Mouse (Mus musculus) megakaryocyte, adult 5-6 weeks (primary cell): ENCODE measurements around the gene Larp6. TPM values are rescaled to one million over a fixed set of nuclear protein-coding genes. Genes with fewer than 3 reads are reported as not detected.
A peak's percentile ranks its signal among the peaks of the same experiment; 100 is the strongest.

Source experiments
- ATAC-seq: 2 replicates; pipeline ENCODE4 v1.8.0; 2016; ENCODE audit warnings: mild to moderate bottlenecking, inconsistent platforms; ENCODE audit not compliant: poor library complexity, severe bottlenecking
- total RNA-seq, 2 experiments: library from RNA; stranded (forward) in 1 of 2; stranded (reverse) in 1 of 2; fragments of 153-499, 151-499 nt in 1 of 2; fragments of 221-1000, 200-1000 nt in 1 of 2; gene quantifications; 2 replicates each; pipeline versions ENCODE4 v1.2.3 to v1.2.4; 2015 to 2017

Gene Larp6
- total RNA-seq (2015) = not detected in 2 replicates
- 0.33 TPM in 1 of 2 replicates, not detected in the other for total RNA-seq (2017)

GRCm38 (mm10) chr9:60712771-60713541 is at the start of gene Larp6:
TSS of gene Larp6 (plus strand) at chr9:60712989.
- ATAC-seq = no peak

DNA sequence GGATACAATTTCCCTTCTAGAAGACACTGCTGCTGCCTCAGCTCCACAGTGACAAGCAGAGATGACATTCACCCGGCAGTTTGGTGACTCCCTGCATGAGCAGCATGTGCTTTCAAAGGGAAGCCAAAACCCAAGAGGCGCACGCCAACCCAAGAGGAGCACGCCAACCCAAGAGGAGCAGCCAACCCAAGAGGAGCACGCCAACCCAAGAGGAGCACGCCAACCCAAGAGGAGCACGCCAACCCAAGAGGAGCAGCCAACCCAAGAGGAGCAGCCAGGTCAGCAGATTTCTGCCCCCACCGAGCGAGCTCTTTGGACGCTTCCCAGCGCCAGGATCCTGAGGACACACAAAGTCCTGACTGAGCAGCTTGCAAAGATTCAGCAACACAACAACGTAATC is 48.4 kb upstream of the Larp6 start:
- ATAC-seq = no peak

- ATAC-seq = no peak
Measured at GRCm38 (mm10) chr9:60664866-60665265, 47.9 kb upstream of the Larp6 start.

- ATAC-seq = no peak
Measured at GRCm38 (mm10) chr9:60665535-60665934, 47.3 kb upstream of the Larp6 start.

DNA sequence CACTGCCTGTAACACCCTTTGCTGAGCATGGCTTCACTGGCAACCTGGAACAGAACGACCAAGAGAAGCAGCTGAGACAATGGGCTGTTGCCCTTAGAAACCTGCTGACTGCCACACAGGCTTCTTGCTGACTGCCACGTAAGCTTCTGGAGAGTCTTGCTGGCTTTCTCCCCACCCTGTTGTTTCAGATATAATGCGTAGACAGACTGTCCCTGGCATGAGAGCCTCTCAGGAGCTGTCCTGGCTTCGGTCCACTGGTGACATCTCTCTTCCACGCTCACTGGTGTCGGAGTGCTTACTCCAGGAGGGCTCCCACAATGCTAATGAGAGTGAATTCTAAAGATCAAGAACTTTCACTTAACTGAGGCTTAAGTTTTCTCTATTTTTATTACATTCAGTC is 43.9 kb upstream of the Larp6 start:
- no peak for ATAC-seq

- no peak for ATAC-seq
Measured at GRCm38 (mm10) chr9:60672568-60672967, 40.2 kb upstream of the Larp6 start.

DNA sequence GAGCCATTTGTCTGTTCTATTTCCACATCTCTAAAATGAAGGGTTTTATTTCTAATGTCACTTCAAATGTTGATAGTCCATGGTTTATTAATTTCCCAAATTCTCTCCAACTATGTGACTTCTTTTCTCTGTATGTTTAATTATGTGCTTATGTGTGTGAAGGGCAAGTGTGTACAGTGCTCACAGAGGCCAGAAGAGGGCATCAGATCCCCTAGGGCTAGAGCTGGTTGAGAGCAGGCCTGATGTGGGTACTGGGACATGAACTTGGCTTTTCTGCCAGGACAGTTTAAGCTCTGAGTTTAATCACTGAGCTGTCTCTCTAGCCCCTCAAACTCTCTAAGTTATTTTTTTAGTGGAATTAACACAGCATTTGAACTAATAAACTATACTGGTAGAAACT is 38.0 kb upstream of the Larp6 start:
- ATAC-seq = no peak

GRCm38 (mm10) chr9:60676429-60676828 is 36.4 kb upstream of the Larp6 start:
- no peak for ATAC-seq

DNA sequence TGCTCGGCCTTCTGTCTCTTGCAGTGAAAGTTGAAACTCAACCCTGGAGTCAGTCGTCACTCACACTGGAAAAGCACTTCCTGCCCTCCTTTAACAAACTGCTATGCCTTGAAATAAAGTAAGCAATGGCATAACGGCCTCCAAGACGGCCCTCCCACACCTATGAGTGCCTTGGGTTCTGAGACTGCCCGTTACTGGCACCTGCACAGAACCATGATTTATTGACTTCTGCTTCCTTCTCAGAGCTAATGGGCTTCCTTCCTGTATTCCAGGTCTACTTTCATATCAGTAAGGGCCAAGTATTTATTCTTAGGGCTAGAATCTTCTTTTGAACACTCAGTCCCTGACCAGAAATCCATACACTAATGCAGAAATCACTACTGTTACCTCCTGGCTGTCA is 33.9 kb upstream of the Larp6 start:
- ATAC-seq = no peak

DNA sequence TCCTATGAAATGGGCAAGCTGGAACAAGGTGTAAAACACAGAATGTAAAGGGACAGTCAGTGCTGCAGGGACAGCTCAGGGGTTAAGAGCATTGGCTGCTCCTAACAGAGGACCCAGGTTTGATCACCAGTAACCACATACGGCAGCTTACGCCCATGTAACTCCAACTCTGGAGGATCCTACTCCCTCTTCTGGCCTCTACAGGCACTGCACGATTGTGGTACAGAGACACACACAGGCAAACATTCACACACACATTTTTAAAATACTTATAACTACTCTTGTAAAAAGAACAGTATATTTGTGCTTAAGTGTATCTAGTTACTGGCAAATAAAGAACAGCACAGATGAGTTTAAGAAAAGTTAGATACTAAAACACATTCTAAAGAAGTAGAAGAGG is 31.8 kb upstream of the Larp6 start:
- no peak for ATAC-seq

GRCm38 (mm10) chr9:60682753-60683152 is 30.0 kb upstream of the Larp6 start:
- ATAC-seq = no peak

DNA sequence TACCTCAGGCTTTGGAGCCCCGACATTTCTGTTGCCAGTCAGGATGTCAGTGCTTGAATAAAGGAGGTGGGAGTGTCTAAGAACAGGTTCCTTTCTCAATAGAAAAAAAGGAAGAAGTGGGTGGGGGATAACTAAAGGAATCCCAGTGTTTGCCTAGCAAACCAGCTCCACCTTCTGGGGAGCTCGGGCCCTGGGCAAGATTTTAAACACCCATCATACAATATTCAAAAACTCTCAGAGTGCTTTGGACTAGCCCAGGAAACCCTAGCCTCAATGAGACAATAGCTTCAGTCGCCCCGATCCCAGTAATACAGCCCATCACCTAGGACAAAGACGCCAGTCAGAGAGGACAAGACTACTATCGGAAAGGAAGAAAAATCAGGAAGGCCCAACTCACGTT is 25.4 kb upstream of the Larp6 start:
- ATAC-seq = peak; percentile 44

GRCm38 (mm10) chr9:60687891-60688324 is 24.9 kb upstream of the Larp6 start, which contains the start of gene Lrrc49:
TSS of gene Lrrc49 (minus strand) at chr9:60688158.
- ATAC-seq = peak; percentile 91

GRCm38 (mm10) chr9:60692624-60693023 is 20.2 kb upstream of the Larp6 start:
- ATAC-seq = no peak

- 0 out of 2 replicates have a peak, but pooled peaks have one; percentile 27 for ATAC-seq
Measured at GRCm38 (mm10) chr9:60693986-60694385, 18.8 kb upstream of the Larp6 start.

DNA sequence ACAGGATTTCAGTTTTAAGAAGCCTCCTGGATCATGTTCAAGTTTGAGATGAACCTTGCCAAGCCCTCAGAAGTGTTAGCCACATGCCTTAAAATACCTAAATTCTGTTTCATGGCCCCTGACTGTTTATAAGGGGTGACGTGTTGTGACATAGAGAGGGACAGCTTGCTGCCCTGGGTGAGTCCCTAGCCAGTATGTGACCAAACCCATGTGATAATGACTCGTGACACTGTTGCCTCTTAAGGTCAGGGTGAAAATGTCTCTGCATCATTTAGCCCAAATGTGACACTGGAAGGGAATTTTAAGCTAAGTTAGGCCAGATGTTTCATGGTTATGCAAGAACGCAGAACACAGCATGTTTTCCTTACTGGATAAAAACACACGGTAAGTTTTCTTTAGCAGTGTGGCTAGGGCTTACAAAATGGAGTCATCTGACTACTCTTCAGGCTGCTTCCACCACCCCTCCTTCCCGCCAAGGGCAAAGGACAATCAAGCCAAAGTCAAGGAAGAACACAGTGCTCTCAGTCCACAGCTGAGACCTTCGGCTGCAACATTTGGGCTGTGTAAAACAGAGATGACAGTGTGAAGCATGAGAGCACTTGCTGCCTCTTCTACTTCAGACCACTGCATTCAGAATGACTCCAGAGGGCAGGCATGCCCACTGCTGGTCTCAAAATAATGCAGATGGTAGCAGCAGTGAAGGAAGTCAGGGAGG is 16.4 kb upstream of the Larp6 start:
- ATAC-seq = no peak

- ATAC-seq = no peak
Measured at GRCm38 (mm10) chr9:60699581-60700231, 13.1 kb upstream of the Larp6 start.

DNA sequence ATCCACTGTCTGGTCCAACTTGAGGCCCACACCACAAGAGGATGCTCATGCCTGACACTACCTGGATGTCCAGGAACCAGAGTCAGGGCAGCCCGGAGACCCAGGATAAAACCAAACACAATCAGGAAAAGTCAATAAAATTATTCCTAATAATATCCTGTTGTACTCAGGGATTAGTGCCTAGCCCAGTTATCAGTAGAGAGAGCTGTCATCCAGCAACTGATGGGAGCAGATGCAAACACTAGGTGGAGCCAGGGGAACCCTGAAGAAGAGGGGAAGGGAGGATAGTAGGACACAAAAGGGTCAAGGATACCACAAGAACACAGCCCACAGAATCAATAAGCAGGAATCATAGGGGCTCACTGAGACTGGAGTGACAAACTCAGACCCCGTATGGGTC is 5.2 kb upstream of the Larp6 start:
- no peak for ATAC-seq

- no peak for ATAC-seq
Measured at GRCm38 (mm10) chr9:60708606-60709005, 4.2 kb upstream of the Larp6 start.

DNA sequence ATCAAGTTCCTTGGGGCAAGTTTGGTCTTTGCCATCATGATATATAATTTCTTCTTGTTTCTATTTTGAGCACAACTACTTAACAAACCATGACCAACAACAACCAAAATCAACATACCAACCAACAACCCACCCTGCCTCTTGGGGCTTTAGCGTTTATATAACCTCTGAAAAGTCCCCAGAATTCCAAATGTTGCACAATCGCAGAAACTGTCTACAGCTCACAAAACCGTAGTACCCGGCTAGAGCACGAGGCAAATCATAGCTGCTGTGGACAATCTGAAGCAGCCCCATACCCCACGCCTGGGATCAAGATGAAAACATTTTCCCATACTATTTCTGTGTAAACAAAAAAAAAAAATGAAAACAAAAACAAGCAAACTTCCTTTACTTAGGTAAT is 3.1 kb upstream of the Larp6 start:
- no peak for ATAC-seq

- ATAC-seq = no peak
Measured at GRCm38 (mm10) chr9:60712011-60712410, 778 bp upstream of the Larp6 start.

DNA sequence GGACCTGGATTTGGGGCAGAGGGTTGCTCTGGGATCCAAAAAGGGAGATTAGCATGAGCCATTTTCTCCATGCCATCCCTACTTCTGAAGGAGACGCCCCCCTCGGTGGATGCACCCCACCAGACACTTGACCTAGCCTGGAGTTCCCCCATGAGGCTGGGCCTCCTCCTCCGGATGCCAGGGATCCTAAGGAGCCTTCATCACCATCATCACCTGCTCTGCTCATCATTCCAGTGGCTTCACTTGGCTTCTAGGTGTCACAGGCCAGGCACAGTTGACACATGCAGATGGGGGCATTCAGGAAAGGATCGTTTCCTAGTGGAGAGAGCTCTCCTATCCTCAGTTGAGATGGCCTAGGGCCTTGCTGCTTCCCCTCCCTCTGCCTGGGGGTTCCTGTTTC is 827 bp downstream of the Larp6 start:
- no peak for ATAC-seq
